Mouse (Mus musculus) megakaryocyte-erythroid progenitor cell, adult 5-6 weeks (primary cell): ENCODE data around the gene Tubgcp6. TPM values are rescaled to one million over a fixed set of nuclear protein-coding genes. Genes with fewer than 3 reads are reported as not detected.
A peak's percentile ranks its signal among the peaks of the same experiment; 100 is the strongest.

Source experiments
- ATAC-seq: replicated peaks from 2 replicates; pipeline ENCODE4 v1.8.0; 2016; ENCODE audit warnings: mild to moderate bottlenecking, inconsistent platforms; ENCODE audit not compliant: severe bottlenecking, poor library complexity, low FRiP score, low TSS enrichment
- total RNA-seq, 2 experiments: library from RNA; stranded (forward) in 1 of 2; stranded (reverse) in 1 of 2; fragments of 200-1000, 215-1000 nt in 1 of 2; fragments of >200 nt in 1 of 2; fragmentation: Nextera tagmentation in 1 of 2; gene quantifications; 2 replicates each; pipeline ENCODE4 v1.2.3; 2014 to 2017

The Tubgcp6 gene
- total RNA-seq, 2 experiments from 2014 or later = 14.7 to 39.1 TPM

- no peak for ATAC-seq
Observed at GRCm38 (mm10) chr15:89110147-89110546, 12.8 kb downstream of the Tubgcp6 start.

DNA sequence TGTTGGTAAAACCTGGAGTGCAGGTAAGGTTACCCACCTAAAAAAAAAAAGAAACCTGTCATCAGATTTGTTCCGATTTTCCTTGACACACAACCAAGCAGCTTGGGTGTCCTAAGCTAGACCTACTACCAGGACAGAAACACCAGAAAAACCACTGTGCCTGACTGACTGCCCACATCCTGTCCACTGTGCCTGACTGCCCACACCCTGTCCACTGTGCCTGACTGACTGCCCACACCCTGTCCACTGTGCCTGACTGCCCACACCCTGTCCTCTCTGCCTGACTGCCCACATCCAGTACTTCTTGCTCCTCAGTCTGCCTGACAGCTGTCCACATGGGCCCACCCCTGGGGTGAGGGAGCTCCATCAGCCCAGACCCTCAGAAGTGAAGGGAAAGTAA is 15.9 kb downstream of the Tubgcp6 start:
- no peak for ATAC-seq

DNA sequence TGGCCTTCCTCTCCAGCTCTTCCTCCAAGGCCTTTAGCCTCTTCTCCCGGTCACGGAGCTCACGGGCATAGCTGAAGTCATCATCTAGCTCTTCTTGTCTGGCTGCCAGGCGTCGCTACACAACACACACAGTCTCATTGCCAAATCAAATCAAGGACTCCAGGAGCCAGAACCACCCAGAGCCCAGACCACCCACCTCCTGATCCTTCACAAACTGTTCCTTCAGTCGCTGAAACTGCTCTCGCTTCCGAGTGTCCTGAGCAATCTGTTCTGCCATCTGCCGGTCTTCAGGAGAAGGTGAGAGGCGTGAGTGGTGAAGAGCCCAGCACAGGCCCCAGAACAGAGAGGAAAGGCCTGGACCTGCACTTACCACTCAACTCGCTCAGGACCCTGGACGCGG is 16.8 kb downstream of the Tubgcp6 start:
- no peak for ATAC-seq

GRCm38 (mm10) chr15:89104425-89104824 is 18.5 kb downstream of the Tubgcp6 start:
- ATAC-seq = no peak

GRCm38 (mm10) chr15:89103921-89104320 is 19.0 kb downstream of the Tubgcp6 start:
- 0 out of 2 replicates have a peak, but pooled peaks have one; percentile 16 for ATAC-seq

DNA sequence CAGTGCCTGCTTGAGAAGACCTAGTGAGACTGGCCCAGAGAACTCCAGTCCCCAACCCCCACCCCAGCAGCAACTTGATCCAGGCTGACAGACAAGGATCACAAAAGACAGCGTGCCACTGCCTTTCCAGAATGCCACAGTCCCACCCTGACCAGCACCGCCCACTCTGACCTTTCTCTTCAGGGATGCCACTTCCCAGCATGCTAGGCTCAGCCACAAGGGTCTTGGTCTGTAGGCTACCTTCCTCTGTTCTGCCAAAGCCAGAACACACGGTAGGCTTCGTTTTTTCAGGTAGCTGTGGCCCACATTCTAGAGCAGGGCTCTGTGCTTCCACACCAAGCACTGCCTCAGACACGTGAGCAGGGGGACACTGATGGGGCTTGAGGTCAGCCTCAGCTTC is 20.3 kb downstream of the Tubgcp6 start:
- ATAC-seq = no peak

- no peak for ATAC-seq
Observed at GRCm38 (mm10) chr15:89100823-89101222, 22.1 kb downstream of the Tubgcp6 start.

DNA sequence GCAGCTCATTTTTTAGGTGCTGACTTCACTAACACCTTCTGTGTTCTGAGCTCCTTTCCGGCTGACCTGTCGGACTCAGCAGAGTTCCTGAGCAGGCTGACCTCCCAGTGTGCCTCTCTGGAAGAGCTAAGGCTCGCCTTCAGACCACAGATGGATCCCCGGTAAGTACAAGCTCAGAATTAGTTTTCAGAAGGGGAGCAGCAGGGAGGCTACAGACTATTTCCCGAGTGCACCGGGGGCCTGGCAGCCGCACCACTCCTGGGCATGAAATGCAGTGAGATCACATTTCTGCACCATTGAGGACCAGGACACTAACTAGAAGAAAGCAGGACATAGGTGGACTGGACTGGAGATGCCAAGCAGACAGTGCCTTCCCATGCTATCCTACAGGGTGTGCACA is 24.3 kb downstream of the Tubgcp6 start:
- ATAC-seq = no peak

DNA sequence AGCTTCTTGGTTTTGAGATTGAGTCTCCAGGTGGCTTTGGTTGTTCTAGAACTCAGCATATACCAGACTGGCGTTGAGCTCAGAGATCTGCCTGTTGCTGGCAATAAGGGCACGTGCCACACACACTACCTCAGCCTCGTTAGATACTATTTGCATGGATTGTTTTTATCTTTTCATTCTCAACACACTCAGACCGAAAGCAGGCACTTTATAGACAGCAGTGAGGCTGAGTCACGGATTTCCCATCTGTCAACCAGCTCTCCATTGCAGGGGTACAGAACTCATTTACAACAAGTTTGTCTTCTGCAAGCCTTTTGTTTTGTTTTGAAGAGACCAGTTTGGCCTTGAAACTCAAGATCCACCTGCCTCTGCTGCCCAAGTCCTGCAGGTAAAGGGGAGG is 25.5 kb downstream of the Tubgcp6 start:
- no peak for ATAC-seq

DNA sequence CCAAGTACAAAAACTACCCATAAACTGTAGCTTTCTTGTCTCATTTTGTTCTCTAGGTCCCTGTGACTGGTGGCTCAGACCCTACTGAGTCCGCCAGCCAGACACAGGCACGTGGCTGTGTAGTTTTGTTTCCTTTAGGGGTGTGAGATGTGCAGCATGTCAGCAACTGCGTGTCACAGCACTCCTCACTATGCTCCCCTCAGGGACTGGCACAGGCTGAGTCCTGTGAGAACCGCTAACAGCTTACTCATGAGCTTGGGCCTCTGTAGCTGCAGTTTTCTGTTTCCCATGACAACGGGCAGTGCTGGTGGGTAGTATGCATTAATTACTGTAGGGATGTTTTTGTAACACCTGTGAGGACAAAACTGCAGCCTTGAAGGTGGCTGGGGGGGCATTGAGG is 30.7 kb downstream of the Tubgcp6 start:
- no peak for ATAC-seq

DNA sequence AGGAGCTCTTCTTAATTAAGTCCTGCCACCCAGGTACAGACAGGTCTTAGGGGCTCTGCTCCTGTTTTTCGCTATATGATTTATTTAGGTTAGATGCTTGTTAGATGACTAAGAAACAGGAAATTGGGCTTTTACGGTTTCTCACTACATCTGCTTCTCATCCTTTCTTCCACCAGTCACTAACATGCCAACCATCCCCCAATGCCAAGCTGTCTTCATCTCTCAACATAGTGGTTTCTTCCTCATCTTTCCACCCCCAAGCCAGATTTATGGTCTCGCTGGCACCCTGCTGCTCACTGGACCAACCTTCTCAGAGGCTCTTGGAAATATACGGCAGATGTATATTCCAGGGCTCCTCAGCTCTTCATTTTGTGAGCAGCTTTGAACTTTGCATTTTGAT is 32.2 kb downstream of the Tubgcp6 start:
- ATAC-seq = no peak

GRCm38 (mm10) chr15:89089248-89090051 is 33.5 kb downstream of the Tubgcp6 start:
- peak; percentile 23; the same call in 1 of the 2 replicates for ATAC-seq

GRCm38 (mm10) chr15:89088607-89089247 is 34.2 kb downstream of the Tubgcp6 start, which contains the start of gene Selenoo:
Selenoo (plus strand) TSS chr15:89089084.
- peak; percentile 87 for ATAC-seq

DNA sequence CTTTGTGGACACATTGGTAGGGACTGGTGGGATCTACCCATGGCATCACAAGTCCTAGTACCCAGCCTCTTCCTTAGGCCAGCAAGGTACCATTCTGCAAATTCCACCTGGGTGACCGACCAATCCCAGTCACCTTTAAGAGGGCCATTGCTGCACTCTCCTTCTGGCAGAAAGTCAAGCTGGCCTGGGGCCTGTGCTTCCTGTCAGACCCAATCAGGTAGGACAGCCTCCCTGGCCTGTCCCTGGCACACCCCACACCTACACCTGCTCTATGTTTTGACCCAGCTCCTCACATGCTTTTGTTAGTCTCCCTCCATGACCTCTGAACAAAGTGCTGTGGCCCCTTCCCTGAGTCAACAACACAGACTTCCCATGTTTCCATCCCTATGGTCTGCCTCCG is 38.1 kb downstream of the Tubgcp6 start:
- ATAC-seq = no peak

DNA sequence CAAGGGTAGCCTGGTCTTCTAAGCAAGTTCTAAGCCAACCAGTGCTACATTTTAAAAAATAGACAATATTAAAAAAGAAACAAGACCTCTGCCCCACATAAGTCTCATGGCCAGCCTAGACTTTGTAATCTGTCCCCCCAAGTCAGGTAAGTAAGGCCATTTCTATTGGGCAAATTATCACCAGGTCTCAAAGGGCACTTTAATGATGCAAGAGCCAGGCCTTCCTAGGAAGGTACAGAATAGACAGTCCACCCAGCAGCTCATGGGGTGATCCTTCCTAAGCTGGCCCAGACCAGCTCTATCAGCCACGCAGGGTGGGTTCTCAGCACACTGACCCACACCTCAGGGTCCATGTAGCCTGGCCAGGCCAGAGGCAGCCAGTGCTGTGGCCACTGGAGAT is 39.0 kb downstream of the Tubgcp6 start:
- ATAC-seq = no peak

DNA sequence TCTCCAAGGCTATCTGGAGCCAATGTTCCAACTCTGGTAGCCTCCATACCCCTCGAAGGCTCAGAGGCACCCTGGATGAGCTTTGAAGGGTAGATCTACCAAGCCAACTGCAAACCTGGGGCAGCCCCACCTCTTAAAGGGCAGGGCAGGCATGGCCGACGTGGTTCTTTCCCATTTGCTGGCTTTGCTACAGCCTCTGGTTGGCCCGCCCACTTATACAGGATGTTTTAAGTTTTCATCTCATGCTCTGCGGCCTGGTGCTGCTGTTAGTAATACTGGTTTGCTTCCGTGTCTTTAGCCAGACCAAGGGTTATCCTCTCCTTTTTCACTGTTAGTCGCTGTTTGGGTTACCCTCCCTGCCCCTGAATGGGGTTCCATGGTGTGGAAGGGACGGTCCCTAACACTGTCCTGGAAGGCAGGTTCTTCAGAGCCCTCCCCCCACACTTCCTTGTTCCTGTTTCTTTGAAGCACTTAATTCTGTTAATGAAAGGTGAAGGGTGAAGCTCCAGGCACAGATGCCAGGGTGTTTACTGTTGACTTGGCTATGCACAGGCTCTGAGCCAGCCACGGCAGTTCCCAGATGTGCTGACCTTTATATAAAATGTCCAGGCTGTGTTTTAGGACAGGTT is 44.6 kb downstream of the Tubgcp6 start:
- ATAC-seq = peak; percentile 83

- peak; percentile 18; the same call in 1 of the 2 replicates for ATAC-seq
Observed at GRCm38 (mm10) chr15:89076156-89076731, 46.7 kb downstream of the Tubgcp6 start.

DNA sequence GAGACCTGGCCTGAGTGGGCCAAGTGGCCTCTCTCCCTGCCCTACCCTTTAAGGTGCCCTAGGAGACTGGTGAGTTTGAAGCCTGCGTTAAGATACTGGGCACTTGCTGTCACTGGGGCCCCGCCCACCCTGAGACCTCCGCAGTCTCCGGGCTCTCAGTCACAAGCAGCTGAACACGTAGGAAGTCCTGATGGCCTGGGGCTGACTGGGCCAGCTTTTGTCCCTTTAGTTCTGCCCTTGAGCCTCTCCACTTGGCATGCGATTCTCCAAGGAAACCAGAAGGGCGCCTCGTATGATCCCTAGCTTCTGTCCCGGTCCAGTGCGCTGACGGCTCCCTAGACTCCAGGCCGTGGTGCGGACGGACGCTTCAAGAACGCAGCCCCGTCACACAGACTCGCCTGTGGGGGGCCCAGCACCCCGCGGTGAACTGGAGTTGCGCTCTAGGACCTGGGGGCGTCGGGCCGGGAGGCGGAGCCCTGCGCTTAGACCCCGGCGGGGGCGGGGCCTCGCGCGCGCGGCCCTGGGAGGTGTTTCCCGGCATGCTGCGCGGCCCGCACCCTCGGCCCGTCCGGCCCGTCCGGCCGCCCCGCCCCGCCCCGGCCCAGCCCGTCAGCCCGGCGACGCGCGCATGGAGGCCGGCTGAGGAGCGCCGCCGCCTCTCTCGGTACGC is 47.3 kb downstream of the Tubgcp6 start:
- peak; percentile 65 for ATAC-seq

DNA sequence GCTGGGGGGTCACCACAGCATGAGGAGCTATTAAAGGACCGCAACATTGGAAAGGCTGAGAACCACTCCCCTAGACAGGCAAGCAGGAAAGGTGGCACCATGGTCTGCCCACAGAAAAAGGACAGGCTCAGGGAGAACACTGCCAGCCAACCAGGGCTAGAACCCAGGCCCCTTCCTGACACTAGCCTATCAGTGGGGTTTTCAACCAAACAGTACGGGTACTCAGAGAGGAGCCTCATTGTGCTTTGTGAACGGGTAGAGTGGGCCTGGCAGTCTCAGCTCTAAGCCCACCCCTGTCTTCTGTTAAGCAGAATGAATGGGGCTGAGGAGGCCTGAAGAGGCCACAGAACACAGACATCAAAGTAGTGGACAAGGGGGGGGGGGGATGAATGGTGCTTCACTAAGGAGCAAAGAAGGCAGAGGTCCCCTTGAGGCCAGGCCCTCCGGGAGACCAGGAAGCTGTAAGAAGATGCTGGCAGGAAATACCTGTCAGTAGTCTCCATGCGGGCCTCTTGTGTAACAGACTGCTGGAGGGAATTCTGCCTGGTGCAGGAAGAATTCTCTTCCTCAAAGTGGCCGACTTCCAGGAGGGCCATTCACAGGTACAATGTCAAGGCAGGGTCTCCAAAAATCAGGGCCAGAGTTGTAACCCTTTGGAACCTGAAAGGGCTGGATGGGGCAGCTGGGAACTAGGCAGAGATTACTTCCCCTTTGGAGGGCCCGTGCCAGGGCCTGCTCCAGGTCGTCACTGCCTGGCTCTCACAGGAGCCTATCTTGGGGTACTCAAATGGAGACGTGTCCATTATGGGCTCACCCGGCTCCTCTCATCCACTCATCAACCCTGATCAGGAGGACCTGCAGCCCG is 48.1 kb downstream of the Tubgcp6 start, which contains the start of gene Trabd:
Trabd (plus strand) TSS at position 512 of the 865 bp plus-strand sequence.
- no peak; the same call in 1 of the 2 replicates for ATAC-seq
